Mouse (Mus musculus): Measurements from ENCODE around the gene Erbb3.
"Not testable (repeated sequence)": the region's sequence is repeated elsewhere in the genome, so short reads cannot be mapped to it uniquely, and the experiment has no call there.

Erbb3 gene

DNA sequence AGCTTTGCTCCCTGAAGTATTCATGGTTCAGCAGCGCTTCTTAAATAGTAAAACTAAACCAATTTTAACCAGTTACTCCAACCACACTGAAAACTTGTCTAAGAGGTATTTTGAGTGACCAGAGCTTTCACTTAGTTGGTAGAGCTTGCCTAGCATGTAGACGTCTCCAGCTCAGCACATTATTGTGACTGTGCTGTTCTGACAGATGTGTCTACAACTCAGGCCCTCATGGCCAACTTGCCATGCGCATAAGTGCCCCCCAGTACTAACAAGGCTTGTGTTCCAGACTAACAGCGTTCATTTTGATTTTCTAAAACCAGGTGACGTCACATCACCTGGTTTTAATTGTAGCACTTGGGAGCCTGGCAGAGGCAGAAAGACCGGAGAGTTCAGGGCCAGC lies 32.5 kb downstream of the Erbb3 start:
- no peak for DNase-seq (ENCODE audit: low read depth, low spot score)

DNA sequence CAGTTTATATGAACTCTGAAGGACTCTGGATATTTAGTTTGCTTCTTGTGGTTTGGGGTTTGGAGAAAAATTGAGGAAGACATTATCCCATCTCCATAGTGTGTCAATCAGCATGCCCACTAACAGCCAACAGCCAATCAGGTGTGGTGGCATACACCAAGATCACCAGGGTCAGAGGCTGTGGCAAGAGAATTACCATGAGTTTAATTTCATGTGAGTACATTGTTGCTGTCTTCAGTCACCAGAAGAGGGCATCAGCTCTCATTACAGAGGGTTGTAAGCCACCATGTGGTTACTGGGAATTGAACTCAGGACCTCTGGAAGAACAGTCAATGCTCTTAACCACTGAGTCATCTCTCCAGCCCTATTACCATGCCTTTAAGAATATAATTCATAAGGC lies 33.2 kb downstream of the Erbb3 start:
- DNase-seq (ENCODE audit: low read depth, low spot score): no peak

DNA sequence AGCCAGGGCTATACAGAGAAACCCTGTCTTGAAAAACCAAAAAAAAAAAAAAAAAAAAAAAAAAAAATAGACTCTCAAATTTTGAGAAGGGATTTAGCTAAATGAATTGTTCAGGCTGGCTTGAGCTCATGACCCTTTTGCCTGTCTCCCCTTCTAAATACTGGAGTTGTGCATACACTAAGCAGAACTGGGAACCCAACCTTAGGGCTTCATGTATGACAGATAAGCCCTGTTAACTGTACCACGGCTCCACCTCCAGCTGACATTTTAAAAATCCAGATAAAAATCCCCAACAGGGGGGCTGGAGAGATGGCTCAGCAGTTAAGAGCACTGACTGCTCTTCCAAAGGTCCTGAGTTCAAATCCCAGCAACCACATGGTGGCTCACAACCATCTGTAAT lies 33.9 kb downstream of the Erbb3 start:
- DNase-seq (ENCODE audit: low read depth, low spot score): not testable (repeated sequence)

DNA sequence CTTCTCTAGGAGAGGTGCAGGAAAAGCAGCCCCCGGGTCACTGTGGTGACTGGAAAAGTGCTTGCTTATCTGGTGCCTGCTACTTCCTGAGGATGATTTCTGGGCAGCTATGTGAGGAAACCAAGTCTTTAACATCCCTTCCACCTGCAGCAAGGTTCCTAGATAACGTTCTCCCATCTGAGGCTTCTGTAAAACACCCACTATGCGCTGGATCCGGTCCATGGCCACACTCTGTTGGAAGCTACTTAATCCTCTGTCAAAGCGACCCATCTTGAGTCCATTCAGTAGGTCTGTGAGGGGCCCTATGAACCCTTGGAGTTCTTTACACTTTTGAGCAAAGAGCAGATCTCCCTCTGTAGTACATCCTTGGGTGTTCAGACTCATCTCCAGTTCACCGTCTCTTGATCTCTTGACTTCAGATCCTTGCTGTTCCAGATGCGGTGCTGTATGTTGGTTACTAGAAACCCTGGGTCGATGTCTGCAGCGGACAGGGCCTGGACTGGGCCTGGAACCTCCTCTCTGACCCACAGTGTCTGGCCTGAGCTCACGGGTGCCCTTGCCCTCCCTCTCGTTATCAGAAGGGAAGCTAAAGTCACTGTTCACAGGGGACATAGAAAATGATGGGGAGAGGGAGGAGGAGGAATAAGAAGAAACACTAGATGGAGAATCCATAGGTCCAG lies 39.2 kb downstream of the Erbb3 start:
- not testable (repeated sequence) for DNase-seq (ENCODE audit: low read depth, low spot score)

DNA sequence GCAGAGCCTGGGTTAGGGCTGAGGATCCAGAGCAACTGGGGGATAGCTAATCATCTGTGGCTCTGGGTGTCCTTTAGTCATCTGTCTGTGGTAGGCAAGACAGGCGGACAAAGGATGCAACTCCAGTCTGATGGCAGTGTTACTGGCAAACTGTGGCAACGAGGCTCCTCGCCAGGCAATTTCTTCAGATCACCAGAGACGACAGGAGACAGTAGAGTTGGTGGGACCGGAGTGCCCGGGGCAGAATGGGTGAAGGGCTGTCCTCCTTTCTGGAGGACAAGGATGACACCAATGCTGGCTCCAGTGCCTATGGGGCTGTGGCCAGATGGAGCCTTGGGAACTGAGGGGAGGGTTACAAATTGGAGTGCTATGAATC lies 39.8 kb downstream of the Erbb3 start:
- DNase-seq (ENCODE audit: low read depth, low spot score): not testable (repeated sequence)

DNA sequence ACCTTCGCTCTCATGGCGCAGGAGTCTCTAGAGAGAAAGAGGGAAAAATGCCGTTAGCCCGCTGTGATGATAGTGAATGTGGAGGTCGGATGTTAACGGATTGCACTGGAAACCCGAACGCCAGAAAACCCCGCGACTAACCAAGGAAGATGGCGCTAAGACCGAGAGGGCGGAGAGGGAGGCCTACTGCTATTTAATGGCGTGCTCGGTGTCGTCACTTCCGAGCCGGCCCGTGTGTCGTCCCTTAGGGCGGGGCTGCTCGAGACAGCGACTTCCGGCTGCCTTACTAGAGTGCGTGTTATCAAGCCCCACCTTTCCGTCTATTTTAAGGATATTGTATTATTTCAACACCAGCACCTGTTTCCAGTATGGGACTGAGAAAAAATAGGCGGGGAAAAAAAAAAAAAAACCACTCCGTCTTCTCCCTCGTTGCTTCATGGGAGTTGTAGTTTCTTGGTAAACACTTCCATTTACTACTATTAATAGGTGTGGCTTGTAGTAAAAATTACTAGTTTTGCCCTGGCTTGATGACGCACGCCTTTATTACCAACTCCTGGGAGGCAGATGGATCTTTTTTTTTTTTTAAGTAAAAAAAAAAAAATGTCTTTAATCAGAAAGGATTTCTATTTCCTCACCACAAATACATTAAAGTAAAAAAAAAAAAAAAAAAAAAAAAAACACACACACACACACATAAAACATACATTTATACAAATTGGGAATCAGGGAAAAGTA lies 40.3 kb downstream of the Erbb3 start, which contains the start of gene Rpl41:
Gene Rpl41, minus strand, starts transcription at position 359 of the 735 bp plus-strand sequence.
- peak; percentile 91 for DNase-seq (ENCODE audit: low read depth, low spot score)

- not testable (repeated sequence) for DNase-seq (ENCODE audit: low read depth, low spot score)
Measured at GRCm38 (mm10) chr10:128548051-128548791, 41.2 kb downstream of the Erbb3 start.

GRCm38 (mm10) chr10:128547361-128548032 lies 42.0 kb downstream of the Erbb3 start, which contains the start of gene Zc3h10:
TSS of gene Zc3h10 (minus strand) at chr10:128547774.
- peak; percentile 95 for DNase-seq (ENCODE audit: low read depth, low spot score)

GRCm38 (mm10) chr10:128546787-128547186 lies 42.7 kb downstream of the Erbb3 start:
- DNase-seq (ENCODE audit: low read depth, low spot score): no peak

GRCm38 (mm10) chr10:128546361-128546760 lies 43.1 kb downstream of the Erbb3 start:
- peak; percentile 50 for DNase-seq (ENCODE audit: low read depth, low spot score)

- DNase-seq (ENCODE audit: low read depth, low spot score): no peak
Measured at GRCm38 (mm10) chr10:128545570-128545898, 43.9 kb downstream of the Erbb3 start.

DNA sequence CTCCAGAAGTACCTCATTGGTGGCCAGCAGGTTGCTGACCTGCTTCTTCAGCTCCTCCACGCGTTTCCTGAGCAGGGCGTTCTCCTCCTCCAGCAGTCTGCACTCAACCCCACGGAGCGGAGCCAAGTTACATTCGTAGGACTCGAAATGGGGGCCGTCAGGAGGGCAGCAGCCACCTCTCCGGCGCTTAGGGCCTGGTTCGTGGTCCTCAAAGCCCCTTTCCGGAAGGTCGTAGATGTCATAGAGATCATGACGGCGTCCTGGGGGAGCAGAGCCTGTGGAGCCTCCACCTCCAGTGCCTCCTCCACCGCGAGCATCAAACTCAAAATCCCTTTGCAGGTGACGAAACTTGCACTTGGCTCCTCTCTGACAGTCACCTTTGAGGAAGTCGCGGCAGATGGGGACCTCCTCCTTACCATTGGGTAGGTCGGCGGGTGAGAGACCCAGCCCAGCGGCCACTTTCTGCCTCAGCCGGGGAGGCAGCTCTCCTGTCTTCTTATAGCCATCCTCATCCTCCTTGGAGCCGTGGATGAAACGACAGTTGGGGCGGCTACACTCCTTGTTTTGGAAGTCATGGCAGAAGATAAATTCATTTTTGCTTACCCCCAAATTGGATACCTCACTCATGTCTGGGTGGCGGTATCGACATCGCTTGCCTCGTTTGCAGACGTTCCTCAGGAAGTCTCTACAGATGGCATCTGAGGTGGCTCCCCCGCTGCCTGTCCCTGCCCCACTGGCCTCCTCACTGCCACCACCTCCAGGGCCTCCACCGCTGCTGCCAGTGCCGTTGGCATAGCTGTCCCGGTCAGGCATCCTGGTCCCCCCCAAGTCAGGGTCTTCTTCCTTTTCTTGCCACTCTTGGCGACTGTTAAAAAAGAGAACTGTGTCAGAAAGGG lies 44.5 kb downstream of the Erbb3 start:
- no peak for DNase-seq (ENCODE audit: low read depth, low spot score)

DNA sequence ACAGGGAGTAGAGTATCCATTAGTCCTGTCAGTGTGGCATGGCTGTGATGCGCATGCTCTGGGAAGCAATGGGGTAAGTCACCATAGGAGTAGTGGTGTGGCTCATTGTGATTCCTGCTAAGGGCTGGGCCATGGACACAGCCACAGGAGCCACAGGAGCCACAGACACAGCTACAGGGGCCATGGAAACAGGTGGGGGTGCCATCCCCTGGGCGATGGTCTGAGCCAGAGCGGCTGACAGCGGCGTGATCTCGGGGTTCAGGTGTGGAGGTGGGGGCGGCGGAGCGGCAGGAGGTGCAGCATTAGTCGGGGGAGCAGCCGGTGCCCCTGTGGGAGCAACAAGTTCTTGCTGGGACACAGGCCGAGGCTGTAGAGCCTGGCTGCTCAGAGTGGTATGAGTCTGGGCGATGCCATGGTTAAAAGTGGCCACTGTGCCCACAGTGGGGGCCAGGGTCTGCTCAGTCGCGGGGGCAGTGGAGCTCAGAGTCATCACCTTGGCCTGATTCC lies 45.2 kb downstream of the Erbb3 start:
- DNase-seq (ENCODE audit: low read depth, low spot score): no peak

DNA sequence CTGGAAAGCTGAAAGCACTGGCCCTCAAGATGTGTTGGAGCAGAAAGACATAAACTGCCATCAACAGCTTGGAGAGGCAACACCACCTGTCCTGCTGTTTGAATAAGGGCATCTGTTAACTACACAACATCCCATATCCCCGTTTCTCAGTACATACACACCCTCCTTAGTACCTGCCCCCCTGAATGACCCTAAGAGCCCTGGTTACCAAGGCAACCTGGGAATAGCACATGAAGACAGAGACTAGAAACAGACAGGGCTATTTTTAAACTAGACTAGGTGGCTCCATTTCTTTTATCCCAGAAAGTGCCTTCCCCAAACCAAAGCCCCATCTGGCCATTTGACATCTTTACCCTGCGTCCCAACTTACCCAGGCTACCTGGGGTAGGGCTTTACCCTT lies 46.4 kb downstream of the Erbb3 start:
- no peak for DNase-seq (ENCODE audit: low read depth, low spot score)

DNA sequence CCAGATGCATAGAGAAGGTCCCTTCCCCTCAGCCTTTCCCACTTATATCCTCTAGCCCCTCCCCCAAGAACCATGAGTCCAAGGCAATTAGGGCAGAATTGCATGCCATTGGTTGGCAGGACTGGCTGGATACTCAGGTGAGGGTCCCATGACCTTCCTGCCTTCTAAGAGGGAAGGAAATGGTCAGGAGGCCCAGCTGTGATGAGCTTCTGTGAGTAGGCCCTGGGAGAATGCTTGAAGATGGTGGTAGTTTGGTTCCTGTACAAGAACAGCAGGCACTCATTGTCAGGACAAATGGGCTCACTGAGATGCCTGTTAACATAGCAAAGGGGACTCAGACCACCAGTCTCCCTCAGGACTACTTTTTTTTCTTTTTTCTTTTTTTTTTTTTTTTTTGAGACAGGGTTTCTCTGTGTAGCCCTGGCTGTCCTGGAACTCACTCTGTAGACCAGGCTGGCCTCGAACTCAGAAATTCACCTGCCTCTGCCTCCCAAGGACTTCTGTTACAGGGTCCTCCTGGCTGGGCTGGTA lies 51.0 kb downstream of the Erbb3 start:
- DNase-seq (ENCODE audit: low read depth, low spot score): no peak

DNA sequence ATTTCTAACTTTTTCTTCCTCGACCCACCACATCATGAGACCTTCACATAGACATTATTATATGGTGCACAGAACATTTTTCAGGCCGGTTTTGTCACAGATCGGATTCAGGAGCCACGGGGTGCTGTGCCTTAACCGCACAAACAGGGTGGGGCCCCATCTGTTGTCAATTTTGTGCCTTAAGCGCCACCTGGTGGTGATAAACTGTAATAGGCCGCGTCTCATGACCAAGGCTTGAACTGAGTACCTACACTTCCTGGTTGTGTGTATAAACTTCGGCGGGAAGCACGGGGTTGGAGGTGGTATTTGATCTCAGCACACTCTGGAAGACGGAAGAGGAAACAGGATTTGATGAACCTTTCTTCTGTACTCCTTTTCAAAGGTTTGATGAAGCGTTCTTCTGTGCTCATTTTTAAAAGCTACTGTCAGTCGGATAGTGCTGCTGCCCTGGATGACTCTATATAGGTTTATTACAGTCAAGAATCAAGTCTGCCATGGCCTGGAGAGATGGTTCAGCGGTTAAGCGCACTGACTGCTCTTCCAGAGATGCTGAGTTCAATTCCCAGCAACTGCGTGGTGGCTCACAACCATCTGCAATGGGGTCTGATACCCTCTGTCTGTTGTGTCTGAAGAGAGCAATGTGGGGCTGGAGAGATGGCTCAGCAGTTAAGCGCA lies 53.0 kb downstream of the Erbb3 start:
- DNase-seq (ENCODE audit: low read depth, low spot score): peak; percentile 79

GRCm38 (mm10) chr10:128535624-128536265 lies 53.7 kb downstream of the Erbb3 start:
- no peak for DNase-seq (ENCODE audit: low read depth, low spot score)

DNA sequence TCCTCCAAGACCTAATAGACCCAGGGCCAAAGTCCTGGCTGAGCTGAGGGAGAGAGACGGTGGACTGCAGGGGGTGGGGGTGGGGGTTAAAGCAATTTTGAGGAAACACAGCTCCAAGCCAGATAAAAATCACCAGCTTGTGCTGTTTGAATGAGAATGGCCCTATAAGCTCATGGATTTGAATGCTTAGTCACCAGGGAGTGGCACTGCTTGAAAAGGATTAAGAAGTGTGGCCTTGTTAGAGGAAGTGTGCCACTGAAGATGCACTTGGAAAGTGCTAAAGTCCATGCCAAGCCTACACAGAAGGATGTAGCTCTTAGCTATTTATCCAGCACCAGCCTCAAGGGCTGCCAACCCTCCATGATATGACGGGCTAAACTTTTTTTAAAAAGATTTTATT lies 54.2 kb downstream of the Erbb3 start:
- DNase-seq (ENCODE audit: low read depth, low spot score): no peak

All from retina, postnatal 7 days (tissue).